Mouse (Mus musculus) ES-E14 (cell line): ENCODE data around the gene Aldh8a1. TPM values are rescaled to one million over a fixed set of nuclear protein-coding genes. Genes with fewer than 3 reads are reported as not detected.

Source experiments
- DNase-seq: peaks from one replicate; pipeline ENCODE4 v3.0.0-alpha.2; 2013; ENCODE audit warnings: low read depth, low spot score
- H3K27ac ChIP-seq: 2 replicates; pipeline ENCODE4 v1.5.1; 2012; ENCODE audit warnings: low read depth, mild to moderate bottlenecking, low read length, moderate library complexity, mixed read lengths; ENCODE audit not compliant: poor library complexity, insufficient read depth, severe bottlenecking
- H3K36me3 ChIP-seq: 2 replicates; pipeline ENCODE4 v1.6.1; 2012; ENCODE audit warnings: mild to moderate bottlenecking, low read length, moderate library complexity, mixed read lengths; ENCODE audit not compliant: control insufficient read depth, poor library complexity, insufficient read depth, severe bottlenecking
- H3K4me1 ChIP-seq, 2 experiments: fragments of 150-350 bp in 1 of 2; sonication (generic) in 1 of 2; 2 replicates each; pipeline ENCODE4 v1.6.1; 2012; ENCODE audit warnings: low read length in 2 of 2, mild to moderate bottlenecking in 1 of 2, mixed read lengths in 1 of 2; ENCODE audit not compliant: control insufficient read depth in 2 of 2, insufficient read depth in 2 of 2, poor library complexity in 1 of 2
- H3K4me3 ChIP-seq, 2 experiments: fragments of 150-350 bp in 1 of 2; sonication (generic) in 1 of 2; 2 replicates each; pipeline ENCODE4 v1.5.1; 2012; ENCODE audit warnings: low read length in 2 of 2, low read depth in 1 of 2, mild to moderate bottlenecking in 1 of 2, mixed read lengths in 1 of 2; ENCODE audit not compliant: insufficient read depth in 1 of 2, poor library complexity in 1 of 2, severe bottlenecking in 1 of 2
- H3K9ac ChIP-seq: 2 replicates; pipeline ENCODE4 v1.6.1; 2012; ENCODE audit warnings: low read depth, mild to moderate bottlenecking, low read length, mixed read lengths; ENCODE audit not compliant: poor library complexity, insufficient read depth, severe bottlenecking
- H3K9me3 ChIP-seq: fragments of 150-350 bp; sonication (generic); 2 replicates; pipeline ENCODE4 v1.6.1; 2012; ENCODE audit warnings: low read depth, mild to moderate bottlenecking, low read length; ENCODE audit not compliant: control insufficient read depth, insufficient read depth
- CHD2 ChIP-seq: IDR thresholded peaks from 2 replicates; pipeline ENCODE4 v1.6.1; 2014; ENCODE audit warnings: mild to moderate bottlenecking, low read depth, low read length, inconsistent platforms
- HCFC1 ChIP-seq: IDR thresholded peaks from 2 replicates; pipeline ENCODE4 v1.6.1; 2012; ENCODE audit warnings: low read length, inconsistent platforms, borderline replicate concordance; ENCODE audit not compliant: insufficient read depth
- MAFK ChIP-seq: IDR thresholded peaks from 2 replicates; pipeline ENCODE4 v1.6.1; 2014; ENCODE audit warnings: mild to moderate bottlenecking, low read depth, low read length, inconsistent platforms; ENCODE audit not compliant: insufficient read depth
- ZC3H11A ChIP-seq: IDR thresholded peaks from 2 replicates; pipeline ENCODE4 v1.6.1; 2012; ENCODE audit warnings: low read depth, mild to moderate bottlenecking, inconsistent platforms, low read length, borderline replicate concordance
- ZNF384 ChIP-seq: IDR thresholded peaks from 2 replicates; pipeline ENCODE4 v1.6.1; 2012; ENCODE audit warnings: low read depth, low read length, inconsistent platforms
- in situ Hi-C, 2 experiments: fragments of 600-800 bp; cut with MboI; formaldehyde crosslinking; loops; one replicate each; pipeline ENCODE4 v1.15.1; 2025; ENCODE audit warnings: low sequenced_read_pairs in 2 of 2, inconsistent platforms in 1 of 2; ENCODE audit not compliant: unreplicated experiment in 2 of 2
- total RNA-seq: library from RNA; depleted of rRNA; stranded (reverse); fragments of 300-350 nt; gene quantifications from 2 replicates; pipeline ENCODE4 v1.2.3, GENCODE M21; 2012

Gene Aldh8a1
- total RNA-seq, 1 experiment, result 0.13 TPM

DNA sequence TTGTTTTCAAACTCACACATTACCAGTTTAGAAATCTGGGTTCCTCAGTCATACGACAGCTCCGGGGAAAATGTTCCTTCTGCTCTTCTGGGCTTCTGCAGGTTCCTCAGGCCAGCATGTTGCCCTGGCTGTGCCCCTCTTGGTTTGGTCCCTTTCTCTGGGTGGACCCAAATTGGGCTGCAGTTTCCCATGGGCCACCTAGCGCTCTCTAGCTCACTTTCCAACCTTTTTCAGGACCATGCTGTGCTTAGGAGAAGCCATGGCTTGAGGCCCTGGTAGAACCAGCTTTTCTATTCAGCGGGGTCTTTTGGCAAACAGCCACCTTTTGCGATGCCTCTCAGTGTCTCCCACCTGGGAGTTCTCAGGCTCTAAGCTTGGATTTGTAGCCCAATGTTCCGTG, 4.8 kb upstream of the Aldh8a1 start:
- in situ Hi-C loops, result no loop called here
- H3K36me3 ChIP-seq, result peaks cover 7% of the 10 kb centered on the region
- no peak for DNase-seq
- no peak overlapping the region for H3K27ac ChIP-seq
- H3K4me3 ChIP-seq, result no peak overlapping the region
- H3K9me3 ChIP-seq, result no peaks in the 10 kb centered on the region
- H3K9ac ChIP-seq, result no peak overlapping the region
- no peaks in the 10 kb centered on the region for H3K4me1 ChIP-seq
- TF ChIP-seq MAFK (no peak), HCFC1 (no peak), ZNF384 (no peak), CHD2 (no peak), ZC3H11A (no peak)

DNA sequence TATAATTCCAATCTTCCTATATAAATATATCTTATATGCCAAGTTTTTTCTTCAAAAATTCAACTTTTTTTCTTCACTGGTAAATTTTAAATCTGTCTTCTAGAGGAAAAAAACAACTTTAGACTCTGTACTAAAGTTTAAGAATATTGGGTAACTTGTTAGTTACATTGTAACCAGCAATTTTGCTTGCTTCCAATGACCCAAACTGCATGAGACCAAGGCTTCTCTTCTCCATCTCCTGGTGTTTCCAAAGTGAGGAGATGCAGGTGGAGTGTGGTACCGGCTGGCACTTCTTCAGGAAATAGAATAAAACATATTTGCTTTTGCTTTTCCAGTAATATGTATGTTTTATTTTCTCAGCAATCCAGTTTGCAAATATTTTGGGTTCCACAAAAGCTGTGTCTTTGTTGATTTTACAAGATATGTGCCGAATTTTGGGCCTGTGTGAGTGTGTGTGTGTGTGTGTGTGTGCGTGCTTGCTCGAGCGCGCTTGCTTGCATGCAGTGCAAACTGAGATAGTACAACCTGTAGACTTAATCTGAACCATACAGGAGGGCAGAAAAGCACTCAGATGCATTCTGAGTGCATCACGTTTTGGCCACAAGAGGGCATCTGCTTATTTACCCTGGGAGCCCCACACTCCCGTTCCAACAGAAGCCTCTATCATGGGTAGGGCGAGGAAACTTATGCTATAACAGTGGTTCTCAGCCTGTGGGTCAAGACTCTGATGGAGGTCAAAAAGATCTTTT, 1.3 kb downstream of the Aldh8a1 start:
- Histone ChIP-seq H3K36me3 (no peaks in the 10 kb centered on the region), H3K9ac (no peak overlapping the region), H3K4me1 (no peaks in the 10 kb centered on the region), H3K9me3 (no peaks in the 10 kb centered on the region), H3K4me3 (no peak overlapping the region), H3K27ac (no peak overlapping the region)
- in situ Hi-C loops, result no loop called here
- DNase-seq, result peak; percentile 35
- TF ChIP-seq ZC3H11A, result peak; percentile 45; the same call in 1 of the 2 replicates
- TF ChIP-seq CHD2, result no peak
- TF ChIP-seq MAFK, result no peak
- TF ChIP-seq HCFC1, result no peak
- TF ChIP-seq ZNF384, result no peak

DNA sequence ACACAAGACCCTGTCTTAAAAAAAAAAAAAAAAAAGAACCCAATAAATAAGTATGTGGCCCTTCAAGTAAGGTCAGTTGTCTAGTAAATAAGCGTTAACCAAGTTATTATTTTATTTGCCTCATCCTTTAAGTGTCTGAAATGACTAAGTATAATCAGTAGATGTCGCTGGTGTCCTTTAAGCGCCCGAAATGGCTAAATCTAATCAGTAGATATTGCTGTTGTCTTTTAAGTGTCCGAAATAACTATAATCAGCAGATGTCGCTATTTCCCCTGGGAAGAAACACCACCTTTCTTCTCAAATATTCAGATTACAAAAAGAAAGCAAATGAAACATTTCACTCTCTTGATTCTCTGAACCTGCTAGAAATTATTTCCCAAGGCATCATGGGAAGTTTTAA, 5.8 kb downstream of the Aldh8a1 start:
- no peaks in the 10 kb centered on the region for H3K9me3 ChIP-seq
- no peak overlapping the region for H3K9ac ChIP-seq
- peak; percentile 39 for DNase-seq
- TF ChIP-seq ZC3H11A, result peak; percentile 91
- no peak for TF ChIP-seq CHD2
- TF ChIP-seq ZNF384, result no peak
- no peak for TF ChIP-seq MAFK
- TF ChIP-seq HCFC1, result no peak
- no peaks in the 10 kb centered on the region for H3K4me1 ChIP-seq
- no peak overlapping the region for H3K4me3 ChIP-seq
- in situ Hi-C loops, result loop anchor here (5.0 to 10.0 kb wide), 2 partner anchors 622 to 624 kb away; no protein-coding TSS in a partner anchor
- no peaks in the 10 kb centered on the region for H3K36me3 ChIP-seq
- no peak overlapping the region for H3K27ac ChIP-seq

DNA sequence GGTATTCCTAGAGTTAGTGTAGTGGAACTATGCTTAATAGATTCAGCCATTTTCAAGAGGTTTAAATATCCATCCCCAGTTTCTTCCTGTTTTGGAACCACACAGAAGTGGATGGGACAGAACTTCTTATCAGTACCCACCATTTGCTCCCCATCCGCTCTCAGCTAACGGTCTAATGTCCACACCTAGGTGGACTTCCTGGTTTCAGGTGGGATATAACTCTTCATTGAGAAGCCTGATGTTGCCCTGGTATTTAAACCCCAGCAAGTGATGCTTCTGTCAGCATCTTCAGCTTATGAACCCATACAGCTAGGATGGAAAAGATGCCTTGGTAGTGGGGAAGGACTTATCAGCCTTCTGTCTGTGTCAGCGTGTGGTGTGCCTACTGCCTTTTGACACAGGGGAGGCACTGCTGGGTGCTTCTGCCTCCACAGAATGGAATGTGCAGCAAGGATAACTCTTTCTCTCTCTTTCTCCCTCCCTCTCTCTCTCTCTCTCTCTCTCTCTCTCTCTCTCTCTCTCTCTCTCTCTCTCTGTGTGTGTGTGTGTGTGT, 8.1 kb downstream of the Aldh8a1 start:
- no peak for DNase-seq
- H3K4me1 ChIP-seq, result no peaks in the 10 kb centered on the region
- TF ChIP-seq ZC3H11A, result no peak
- TF ChIP-seq CHD2, result no peak
- no peak for TF ChIP-seq ZNF384
- no peak for TF ChIP-seq MAFK
- TF ChIP-seq HCFC1, result no peak
- H3K9ac ChIP-seq, result no peak overlapping the region
- H3K36me3 ChIP-seq, result no peaks in the 10 kb centered on the region
- no peaks in the 10 kb centered on the region for H3K9me3 ChIP-seq
- H3K4me3 ChIP-seq, result no peak overlapping the region
- no peak overlapping the region for H3K27ac ChIP-seq
- in situ Hi-C loops, result loop anchor here in 1 of 2 experiments (10.0 kb wide), 1 partner anchor 620 kb away; no protein-coding TSS in a partner anchor
